Mouse (Mus musculus): Measurements from ENCODE around the gene Ofcc1.

Gene Ofcc1

DNA sequence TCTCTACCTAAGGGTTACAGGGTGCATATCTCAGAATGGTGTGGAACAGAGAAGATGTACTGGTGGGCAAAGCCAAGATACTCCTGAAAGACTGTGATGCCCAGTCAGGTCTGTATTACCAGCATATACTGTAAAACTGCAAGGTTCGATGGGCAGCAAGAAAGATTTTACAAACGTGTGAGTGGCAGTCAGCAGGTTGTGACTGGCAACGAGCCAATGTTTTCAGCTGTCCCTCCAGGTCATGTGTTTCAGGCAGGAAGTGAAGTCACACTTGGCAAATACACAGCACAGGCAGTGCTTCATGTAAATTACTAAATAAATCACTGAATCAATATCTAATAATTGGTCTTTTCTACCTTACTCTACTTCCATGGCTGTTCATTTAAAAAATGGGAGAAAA lies at the start of gene Ofcc1:
TSS of gene Ofcc1 (minus strand) at position 163 of the 400 bp plus-strand sequence.
- DNase-seq (ENCODE audit: low spot score) = no peak

DNA sequence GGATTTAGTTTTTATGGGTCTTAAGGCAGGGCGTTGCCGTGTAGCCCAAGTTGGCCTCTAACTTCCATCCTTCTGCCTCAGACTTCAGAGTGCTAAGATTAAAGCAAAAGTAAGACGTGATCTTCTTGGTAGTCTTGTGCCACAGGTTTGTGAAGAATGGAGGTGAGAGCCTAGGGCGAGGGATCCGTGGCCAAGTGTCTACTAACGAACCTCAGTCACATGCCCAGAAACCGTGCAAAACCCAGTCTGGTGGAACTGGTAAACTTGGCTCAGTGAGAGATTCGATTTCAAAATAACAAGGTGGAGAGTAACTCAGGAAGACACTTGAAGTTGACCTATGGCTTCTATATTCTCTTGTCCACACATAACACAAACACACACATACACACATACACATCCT lies 28.9 kb upstream of the Ofcc1 start:
- DNase-seq (ENCODE audit: low spot score) = no peak

- no peak for DNase-seq (ENCODE audit: low spot score)
These were observed 26.2 kb upstream of the Ofcc1 start for GRCm38 (mm10) chr13:40387446-40387845.

- no peak for DNase-seq (ENCODE audit: low spot score)
These were observed 23.7 kb upstream of the Ofcc1 start for GRCm38 (mm10) chr13:40384962-40385361.

GRCm38 (mm10) chr13:40376773-40377172 lies 15.5 kb upstream of the Ofcc1 start:
- DNase-seq (ENCODE audit: low spot score) = no peak

- DNase-seq (ENCODE audit: low spot score) = no peak
These were observed 5.5 kb upstream of the Ofcc1 start for GRCm38 (mm10) chr13:40366762-40367161.

GRCm38 (mm10) chr13:40364855-40365254 lies 3.6 kb upstream of the Ofcc1 start:
- DNase-seq (ENCODE audit: low spot score) = no peak

GRCm38 (mm10) chr13:40360692-40361091 lies 558 bp downstream of the Ofcc1 start:
- no peak for DNase-seq (ENCODE audit: low spot score)

- no peak for DNase-seq (ENCODE audit: low spot score)
These were observed 14.2 kb downstream of the Ofcc1 start for GRCm38 (mm10) chr13:40347045-40347444.

- DNase-seq (ENCODE audit: low spot score) = no peak
These were observed 37.9 kb downstream of the Ofcc1 start for GRCm38 (mm10) chr13:40323301-40323700.

- DNase-seq (ENCODE audit: low spot score) = no peak
These were observed 40.3 kb downstream of the Ofcc1 start for GRCm38 (mm10) chr13:40320814-40321525.

DNA sequence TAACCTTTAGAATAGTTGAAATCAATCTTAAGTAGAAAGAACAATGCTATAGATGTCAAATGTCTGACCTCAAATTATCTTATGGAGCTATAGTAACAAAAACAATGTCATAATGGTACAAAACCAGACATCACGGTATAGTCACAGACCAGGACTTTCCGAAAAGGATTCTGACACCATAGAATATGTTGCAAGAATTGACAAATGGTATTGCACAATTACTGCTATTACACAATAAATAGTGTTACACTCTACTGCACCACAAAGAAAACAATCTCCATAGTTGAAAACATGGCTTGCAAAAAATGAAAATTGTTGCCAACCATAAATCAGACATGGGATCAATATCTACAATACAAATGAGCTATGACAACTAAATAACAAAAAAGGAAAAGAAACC lies 43.5 kb downstream of the Ofcc1 start:
- DNase-seq (ENCODE audit: low spot score) = no peak

DNA sequence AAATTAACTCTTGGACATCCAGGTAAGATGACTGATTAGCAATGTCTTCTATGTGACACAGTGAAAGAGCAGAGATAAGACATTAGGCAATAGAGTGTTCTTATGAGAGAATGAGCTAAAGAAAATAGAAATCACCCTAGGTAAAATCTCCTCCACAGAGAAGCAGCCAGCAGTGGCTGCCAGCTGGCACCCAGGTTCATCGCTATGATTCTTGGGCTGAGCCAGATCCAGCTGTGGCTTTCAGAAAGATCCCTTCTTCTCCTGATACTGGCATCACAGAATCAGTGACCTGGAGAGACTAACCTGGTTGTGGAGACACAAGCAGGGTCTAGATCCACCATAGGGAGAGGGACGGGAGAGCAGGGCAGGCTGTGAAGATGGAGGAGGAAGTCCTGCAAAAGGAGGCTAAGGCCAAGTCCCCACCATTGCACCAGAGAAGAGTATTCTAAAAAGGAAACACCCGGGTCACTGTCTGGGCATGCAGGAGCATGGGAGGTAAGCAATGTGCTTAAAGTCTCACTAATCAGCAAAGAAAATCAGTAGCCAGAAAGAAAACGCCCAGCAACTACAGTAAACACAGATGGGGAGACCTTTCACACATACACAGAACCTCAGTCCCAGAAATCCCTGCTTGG lies 46.0 kb downstream of the Ofcc1 start:
- no peak for DNase-seq (ENCODE audit: low spot score)

DNA sequence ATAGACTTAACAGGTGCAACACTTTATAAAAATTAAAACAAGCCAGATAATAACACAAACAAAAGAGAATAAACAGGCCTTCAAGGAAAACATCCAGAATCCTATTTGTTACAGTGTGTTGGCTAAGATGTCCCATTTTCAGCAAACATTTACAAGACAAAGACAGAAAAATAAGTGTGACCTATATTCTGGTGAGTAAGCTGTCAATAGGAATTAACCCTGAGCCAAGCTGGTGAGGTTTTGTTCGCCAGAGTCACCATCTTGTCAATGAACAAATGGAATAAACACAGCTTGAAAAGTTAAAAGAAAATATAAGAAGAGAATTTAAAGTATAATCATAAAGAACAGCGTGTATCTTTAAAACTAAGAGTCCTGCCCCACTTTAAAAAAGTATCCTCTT lies 68.4 kb downstream of the Ofcc1 start:
- no peak for DNase-seq (ENCODE audit: low spot score)

- DNase-seq (ENCODE audit: low spot score) = no peak
These were observed 70.4 kb downstream of the Ofcc1 start for GRCm38 (mm10) chr13:40290846-40291245.

GRCm38 (mm10) chr13:40288650-40289049 lies 72.6 kb downstream of the Ofcc1 start:
- DNase-seq (ENCODE audit: low spot score) = no peak

GRCm38 (mm10) chr13:40287266-40288002 lies 73.8 kb downstream of the Ofcc1 start:
- DNase-seq (ENCODE audit: low spot score) = no peak

DNA sequence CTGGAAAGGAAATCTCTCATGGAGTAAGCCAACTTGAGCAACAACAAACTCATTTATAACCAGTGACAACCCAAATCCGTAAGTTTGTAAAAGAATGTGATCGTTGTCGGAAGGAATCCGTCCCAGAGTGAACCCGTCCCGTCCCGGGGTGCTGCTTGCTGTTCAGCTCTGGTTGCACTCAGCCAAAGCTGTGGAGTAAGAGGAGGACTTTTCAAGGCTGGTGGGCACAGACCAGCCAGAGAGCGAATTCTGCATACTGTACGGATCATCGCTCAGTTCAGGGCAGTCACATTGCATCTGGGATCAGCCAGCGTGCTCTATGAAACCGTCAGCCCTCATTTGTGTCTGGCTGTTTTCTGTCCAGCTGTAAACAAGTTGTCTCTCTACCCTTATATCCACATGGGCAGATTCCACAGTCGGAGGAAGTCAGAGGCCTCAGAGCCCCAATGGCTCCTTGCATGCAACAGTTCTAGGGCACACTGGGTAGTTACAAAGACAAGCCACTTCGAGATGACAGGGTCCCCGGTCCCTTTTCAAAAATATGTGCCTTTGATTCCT lies 75.9 kb downstream of the Ofcc1 start:
- DNase-seq (ENCODE audit: low spot score) = no peak

- DNase-seq (ENCODE audit: low spot score) = no peak
These were observed 80.6 kb downstream of the Ofcc1 start for GRCm38 (mm10) chr13:40280616-40281015.

- no peak for DNase-seq (ENCODE audit: low spot score)
These were observed 93.7 kb downstream of the Ofcc1 start for GRCm38 (mm10) chr13:40267546-40267945.

DNA sequence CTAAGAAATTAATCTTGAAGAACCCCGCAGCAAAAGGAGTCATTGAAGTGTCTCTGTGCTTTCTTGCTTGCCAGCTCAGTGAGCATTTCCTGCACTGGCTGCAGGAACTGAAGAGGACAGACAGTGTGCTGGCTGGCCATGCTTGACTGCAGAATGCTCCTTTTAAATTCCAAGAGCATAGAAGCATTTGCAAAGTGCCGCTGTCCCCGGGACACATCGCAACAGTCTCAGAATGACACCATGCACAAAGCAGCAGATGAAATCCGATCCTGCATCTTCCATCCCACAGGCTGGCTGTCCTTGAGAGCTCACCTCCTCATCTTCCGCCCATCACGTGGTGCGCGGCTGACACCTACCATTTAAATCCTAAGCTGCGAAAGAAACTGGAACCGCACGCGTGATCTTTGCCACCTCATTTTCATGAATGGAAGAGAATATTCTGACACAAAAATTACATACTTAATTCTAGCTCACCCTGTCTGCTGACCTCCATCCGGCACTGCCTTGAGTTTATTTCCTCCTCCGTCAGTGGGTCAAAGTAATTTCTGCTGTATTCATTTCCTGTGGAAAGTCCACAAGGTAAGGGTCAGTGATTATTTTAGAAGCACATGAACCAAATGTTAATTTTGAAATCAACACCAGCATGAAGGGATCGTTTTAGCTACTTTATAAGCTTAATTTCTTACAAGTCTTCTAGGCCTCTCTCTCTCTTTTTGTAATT lies 98.0 kb downstream of the Ofcc1 start:
- DNase-seq (ENCODE audit: low spot score) = no peak

GRCm38 (mm10) chr13:40258757-40259156 lies 102.5 kb downstream of the Ofcc1 start:
- DNase-seq (ENCODE audit: low spot score) = no peak

All from T-cell, adult 2 months (primary cell).